Mouse (Mus musculus): Measurements from ENCODE around the gene Atn1. TPM values are rescaled to one million over a fixed set of nuclear protein-coding genes. Genes with fewer than 3 reads are reported as not detected.

Gene Atn1
- total RNA-seq, 2 experiments from 2014 or later: 147 to 149 TPM

DNA sequence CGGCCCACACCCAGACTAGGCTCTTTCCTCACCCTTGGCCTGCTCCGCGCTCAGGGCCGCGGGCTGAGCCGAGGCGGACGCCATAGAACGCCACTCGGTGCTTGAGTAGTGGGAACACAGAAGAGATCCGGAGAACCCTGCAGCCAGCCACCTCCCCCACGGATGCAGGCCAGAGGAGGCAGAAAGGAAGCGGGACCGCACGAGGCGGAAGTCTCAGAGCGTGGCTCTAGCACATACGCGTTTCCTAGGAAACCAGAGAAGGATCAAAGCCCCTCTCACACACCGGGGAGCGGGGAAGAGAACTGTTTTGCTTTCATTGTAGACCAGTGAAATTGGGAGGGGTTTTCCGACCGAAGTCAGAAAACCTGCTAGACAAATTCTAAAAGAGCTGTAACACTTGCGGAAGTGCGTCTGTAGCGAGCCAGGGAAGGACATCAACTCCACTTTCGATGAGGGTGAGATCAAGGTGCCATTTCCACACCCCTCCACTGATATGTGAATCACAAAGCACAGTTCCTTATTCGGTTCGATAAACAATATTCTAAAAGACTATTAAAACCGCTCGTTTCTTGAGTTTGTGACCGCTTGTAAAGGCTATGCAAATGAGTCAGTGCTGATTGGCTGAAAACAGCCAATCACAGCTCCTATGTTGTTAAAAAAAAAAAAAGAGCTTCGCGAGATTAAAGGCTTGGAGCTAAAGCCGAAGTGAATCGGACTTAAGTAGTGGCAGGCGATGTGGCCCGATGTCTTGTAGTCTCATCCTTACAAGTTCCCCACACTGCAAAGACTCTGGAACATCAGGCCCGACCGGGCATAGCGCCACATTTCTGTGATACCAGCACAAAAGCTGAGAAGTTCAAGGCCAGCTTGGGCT, 15.2 kb downstream of the Atn1 start, which contains the start of gene Grcc10:
TSS of gene Grcc10 (minus strand) at position 487 of the 874 bp plus-strand sequence.
- DNase-seq (ENCODE audit: low spot score in 2 of 2): peak; percentile 92 to 93

DNA sequence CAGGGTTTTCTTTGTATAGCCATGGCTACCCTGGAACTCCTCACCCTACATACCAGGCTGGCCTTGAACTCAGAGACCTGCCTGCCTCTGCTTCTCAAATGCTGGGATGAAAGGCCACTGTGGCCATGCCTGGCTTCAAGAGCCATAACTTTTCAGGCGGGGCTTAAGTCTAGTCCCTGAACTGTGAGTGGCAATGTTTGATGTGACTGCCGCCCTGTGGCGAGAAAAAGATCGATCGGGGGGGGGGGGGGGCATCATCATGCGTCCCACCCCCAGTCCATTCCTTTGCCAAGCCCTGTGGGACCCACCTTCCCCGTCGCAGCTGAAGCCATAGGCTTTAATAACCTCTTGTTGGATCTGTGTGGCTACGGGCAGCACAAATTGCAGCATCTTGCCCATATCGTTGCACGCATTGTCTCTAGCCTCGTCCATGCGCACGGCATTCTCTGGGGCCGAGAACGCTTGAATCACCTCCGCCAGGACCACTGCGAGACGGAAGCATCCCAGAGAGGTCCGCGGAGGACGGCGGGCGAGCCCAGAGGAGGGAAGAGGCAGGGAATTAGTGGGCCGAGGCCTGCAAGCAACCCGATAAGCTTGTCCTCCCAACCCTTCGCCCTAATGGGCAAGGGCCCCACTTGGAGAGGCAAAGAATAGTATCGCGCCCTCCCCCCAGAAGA, 16.0 kb downstream of the Atn1 start:
- peak in 1 of 2 experiments; percentile 68 for DNase-seq (ENCODE audit: low spot score in 2 of 2)

DNA sequence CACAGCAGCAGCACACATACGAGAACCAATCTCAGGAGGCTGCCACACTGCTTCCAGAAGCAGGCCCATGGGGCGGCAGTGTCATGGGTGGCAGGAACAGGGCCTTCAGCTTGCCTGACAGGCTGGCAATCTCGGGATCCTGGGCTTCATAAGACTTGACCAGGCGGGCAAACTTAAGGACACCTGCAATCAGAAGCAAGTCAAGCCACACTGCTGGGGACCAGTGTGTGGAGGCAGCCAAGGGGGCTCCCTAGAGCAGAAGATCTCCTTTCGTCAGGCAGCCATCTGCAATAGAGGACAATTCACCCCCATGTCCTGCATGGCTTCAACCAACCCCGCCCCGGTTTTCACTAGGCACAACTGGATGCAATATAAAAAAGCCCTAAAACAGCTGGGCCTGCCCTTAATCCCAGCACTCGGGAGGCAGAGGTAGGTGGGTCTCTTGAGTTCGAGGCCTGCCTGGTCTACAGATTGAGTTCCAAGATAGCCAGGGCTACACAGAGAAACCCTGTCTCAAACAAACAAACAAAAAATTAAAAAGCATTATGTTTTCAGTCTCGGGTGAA, 17.0 kb downstream of the Atn1 start:
- no peak for DNase-seq (ENCODE audit: low spot score in 2 of 2)

DNA sequence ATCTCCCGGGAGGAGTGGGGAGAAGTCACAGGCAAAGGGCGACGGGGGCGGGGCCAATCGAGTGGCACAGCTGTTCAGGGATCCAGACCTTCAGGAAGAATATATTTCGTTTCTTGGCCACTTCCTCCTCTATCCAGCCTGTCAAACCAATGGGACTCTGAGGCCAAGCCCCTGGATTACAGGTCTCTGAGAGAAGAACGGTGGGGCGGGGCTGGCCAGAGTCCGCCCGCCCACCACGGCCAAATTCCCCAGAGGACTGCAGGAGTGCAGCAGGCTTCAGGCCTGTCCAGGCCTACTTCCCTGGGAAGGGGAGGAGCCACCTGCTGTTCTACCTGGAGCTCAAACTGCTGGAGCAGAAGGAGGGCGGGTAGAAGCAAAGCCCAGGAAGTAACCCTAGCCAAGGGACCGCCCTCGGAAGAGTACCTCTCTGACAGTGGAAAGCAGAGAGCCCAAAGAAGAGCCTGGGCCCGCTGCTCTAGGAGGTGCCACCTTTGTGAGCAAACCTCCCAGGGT, 17.8 kb downstream of the Atn1 start, which contains the start of gene Ptpn6:
TSS of gene Ptpn6 (minus strand) at position 204 of the 513 bp plus-strand sequence.
- DNase-seq (ENCODE audit: low spot score in 2 of 2): no peak

DNA sequence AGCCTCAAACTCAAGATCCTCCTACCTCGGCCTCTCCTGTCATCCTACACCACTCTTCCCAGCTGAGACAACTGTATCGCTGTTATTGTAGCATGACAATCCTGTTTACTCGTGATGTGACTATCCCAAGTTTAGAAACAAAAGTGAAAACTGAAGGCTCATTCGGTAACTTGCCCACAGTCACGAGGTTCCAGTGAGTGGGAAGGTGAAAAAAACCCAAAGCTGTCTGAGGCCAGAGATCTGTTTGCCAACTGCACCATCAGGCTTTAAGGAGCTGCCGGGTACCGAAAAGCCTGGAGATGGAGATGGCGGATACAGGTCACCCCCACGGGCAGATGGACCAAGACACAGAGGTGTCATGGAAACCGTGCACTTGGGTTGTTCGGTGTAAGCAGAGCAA, 19.3 kb downstream of the Atn1 start:
- no peak for DNase-seq (ENCODE audit: low spot score in 2 of 2)

DNA sequence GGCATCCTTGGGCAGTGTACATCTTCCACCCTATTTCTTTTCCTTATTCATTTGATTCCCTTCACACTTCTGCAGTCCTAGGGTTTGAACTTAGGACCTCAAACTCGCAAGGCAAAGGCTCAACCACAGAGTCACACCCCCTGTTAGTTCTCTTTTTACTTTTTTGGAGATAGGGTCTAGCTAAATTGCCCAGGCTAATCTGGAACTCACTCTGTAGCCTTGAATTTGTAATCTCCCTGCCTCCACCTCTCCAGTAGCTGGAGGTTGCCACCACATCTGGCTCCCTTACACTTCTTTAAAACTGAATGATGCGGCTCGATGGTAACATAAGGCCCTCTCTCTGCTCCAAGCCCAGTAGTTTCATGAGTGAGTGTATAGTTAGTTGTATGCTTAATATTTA, 21.9 kb downstream of the Atn1 start:
- DNase-seq (ENCODE audit: low spot score in 2 of 2): no peak

DNA sequence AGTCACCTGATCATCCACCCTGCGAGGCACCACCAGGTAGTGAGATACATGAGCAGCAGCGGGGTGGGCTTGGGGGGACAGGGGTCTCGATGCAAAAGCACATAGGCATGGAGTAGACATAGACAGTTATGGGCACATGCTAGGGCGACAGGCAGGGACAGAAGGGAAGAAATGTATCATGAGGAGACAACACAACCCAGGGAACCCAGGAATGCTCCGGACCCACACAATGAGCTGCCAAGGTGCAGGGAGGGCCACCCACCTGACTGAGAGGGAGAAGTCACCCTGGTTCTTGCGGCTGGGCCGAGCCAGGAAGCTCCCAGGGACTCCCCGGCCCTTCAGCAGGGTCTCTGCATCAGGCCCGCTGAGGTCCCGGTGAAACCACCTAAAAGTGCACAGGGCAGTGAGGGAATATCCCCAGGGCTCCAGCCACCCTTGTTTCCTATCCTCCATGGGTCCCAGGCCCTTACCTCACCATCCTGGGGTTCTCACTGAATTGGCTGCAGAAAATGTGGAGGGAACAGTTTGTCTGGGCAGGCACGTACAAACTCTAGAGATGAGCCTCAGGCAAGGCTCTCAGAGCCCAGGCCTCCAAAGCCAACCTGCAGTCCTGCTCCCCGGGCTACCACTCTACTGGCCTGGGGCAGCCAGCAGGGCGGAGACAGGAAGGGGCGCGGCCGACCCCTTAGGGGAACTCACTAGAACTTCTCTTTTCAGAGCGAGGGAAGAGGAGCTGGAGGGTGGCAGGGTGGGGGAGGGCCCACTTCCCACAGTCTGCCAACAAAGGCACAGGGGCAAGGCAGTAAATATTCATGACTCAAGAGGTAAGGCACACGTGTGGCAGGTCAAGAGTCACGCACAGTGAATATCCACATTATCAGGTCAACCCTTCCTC, 23.6 kb downstream of the Atn1 start:
- DNase-seq (ENCODE audit: low spot score in 2 of 2): no peak

DNA sequence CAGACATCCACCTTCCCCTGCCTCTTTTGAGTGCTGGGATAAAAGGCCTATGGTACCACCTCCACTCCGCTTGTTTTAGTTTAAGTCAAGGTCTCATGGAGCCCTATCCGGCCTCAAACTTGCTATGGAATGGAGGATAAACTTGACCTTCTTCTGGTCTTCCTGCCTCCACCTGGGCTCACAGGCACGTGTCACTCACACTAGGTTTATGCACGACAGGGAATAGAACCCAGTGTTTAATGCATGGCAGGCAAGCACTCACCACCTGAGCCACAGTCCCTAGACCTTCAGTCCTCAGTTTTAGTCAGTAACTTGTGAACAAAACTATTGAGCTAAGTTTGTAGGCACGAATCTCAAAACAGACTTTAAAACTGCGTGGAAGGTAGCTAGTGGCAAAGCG, 25.3 kb downstream of the Atn1 start:
- no peak for DNase-seq (ENCODE audit: low spot score in 2 of 2)

DNA sequence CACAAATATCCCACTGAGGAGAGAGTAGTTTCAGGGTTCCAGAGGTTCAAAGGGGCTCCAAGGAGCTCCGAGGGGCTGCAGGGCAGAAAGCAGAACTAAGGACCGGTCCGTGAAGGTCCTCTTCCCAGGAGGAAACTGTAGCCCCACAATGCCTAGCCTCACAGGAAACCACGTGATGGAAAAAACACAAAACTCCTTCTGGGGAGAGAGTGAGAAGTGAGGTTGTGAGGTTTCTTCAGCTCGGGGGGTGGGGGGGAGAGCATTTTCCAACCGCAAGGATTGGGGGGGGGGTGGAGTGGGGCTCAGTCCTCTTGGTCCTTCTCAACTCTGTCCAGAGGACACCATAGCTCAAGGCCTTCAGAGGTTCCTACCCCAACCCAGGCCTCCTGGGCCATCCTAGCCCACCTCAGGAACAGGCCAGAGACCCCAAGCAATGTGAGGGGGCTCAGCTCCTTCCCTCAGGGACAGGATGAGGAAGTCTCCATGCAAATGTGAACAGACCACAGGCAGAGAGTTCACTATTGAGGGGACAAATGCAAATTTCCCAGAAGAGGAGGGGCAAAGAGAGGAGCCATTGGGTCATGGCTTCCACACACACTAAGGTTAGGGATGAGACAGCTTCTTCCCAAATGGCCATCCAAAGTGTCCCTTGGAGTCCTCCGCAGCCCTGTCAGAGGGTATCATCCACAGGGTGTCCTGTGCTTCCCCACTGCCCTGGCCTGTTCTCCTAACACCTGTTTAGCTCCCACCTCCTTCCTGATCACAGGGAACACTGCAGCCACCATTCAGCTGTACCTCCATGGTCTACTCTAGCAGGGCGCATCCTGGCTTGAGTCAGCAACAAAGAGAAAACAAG, 26.2 kb downstream of the Atn1 start:
- no peak for DNase-seq (ENCODE audit: low spot score in 2 of 2)

DNA sequence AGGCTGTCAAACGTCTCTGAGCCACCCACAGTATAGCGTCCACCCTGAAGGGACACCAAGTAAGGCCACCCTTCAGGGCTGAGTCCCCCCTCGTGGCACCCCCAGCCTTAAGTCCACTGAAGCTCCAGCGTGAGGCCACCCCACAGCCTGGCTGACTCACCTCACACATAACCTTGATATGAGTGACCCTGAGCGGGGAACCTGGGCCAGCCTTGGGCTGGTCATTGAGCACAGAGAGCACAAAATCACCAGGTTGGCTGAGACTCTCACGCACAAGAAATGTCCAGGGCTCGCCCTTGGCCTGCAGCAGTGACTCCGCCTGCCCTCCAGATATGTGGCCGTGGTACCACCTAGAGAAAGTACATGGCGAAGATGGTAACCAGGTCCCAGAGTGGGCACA, 27.7 kb downstream of the Atn1 start:
- DNase-seq (ENCODE audit: low spot score in 2 of 2): no peak

DNA sequence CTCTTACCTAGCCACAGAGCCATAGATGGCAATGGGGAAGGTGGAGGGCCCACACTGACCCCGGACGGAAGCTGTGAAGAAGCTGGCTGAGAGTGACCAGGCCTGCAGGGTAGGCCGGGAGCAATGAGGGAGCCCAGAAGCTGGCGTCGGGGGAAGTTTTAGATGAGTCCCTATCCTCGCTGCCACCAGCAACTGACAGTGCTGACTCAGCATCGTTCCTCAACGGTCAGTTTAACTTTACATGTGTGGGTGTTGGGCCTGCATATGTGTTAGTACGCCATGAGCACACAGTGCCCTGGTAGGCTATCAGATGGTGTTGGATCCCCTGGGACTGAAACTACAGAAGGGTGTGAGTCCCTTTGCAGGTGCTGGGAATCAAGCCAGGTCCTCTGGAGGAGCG, 31.9 kb downstream of the Atn1 start:
- no peak for DNase-seq (ENCODE audit: low spot score in 2 of 2)

DNA sequence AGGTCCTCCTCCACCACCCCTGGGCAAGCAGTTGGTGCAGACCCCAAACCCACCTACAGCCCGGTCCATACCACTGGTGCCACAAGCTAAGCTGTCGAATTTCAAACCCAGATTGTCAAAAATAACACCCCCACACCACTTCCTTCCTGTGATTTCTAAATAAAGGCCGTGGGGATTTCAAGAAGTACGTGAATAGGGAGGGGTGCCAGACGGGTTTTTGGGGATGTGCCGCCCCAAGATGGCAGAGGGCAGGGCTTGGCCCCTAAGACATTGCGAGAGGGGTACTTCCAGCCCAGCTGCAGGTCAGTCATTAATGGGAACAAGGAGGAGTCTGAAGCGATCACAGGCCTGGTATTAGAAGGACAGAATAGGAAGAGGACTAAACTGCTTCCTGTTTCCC, 32.8 kb downstream of the Atn1 start:
- no peak for DNase-seq (ENCODE audit: low spot score in 2 of 2)

DNA sequence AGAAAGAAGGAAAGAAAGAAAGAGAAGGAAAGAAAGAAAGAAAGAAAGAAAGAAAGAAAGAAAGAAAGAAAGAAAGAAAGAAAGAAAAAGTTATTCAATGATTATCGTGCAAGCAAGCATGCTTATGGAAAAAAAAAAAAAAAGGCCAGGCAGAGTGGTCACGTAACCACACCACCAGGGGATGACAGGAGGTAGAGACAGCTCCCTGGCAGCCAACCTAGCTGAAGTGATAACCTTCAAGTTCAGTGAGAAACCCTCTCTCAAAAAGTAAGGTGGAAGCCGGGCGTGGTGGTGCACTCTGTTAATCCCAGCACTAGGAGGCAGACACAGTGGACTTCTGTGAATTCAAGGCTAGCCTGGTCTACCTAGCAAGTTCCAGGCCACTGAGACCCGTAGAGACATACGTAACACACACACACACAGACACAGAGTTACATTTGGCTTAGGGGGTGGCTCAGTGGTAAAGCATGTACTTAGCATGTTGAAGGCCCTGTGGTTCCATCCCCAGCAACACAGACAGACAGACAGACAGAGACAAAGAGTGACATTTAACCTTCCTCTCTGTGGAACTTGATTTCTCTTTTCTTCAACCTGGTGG, 33.3 kb downstream of the Atn1 start:
- DNase-seq (ENCODE audit: low spot score in 2 of 2): no peak

DNA sequence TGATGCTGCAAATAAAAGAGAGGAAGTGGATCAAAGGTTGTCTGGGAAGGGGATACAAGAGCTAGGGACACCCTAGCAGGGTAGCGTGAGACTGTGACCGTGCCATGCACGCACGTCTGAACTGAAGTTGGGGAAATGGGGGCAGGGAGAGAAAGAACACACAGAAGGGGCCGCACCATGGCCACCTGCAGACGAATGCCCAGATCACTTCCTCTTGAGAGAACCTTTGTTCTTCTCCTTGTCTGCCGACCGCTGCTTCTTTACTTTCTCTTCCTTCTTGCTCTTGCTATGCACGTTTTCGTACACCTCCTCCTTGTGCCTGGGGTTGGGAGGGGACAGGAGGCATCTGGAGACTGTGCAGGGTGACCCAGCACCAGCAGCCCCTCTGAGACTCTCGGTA, 35.4 kb downstream of the Atn1 start:
- DNase-seq (ENCODE audit: low spot score in 2 of 2): no peak

DNA sequence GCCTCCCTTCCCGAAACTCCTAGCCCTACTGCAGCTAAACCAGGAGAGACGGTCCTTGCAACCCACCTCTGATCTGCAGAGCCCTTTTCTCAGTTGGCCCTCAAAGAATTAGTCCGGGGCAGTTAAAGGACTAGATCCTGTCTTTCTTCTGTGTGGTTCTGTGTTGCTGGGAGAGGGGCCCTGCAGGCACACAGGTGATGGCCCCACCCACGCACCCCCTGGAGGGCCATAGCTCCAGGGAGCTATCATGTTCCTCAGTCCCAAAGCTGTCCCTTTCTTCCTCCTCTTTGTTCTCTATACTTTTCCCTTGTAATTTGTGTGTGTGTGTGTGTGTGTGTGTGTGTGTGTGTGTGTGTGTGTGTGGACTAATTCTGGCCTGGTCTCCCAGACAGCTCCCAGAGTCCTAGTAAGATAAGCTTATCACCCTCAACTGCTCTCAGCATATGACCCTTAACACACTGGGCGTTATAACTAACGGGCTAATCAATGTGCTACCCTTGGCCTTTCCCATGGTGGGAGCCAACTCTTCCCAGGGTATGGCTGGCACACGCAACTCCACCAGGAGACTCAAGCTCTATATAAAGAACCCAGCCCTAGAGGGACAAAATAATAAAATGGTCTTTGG, 36.9 kb downstream of the Atn1 start:
- DNase-seq (ENCODE audit: low spot score in 2 of 2): no peak

DNA sequence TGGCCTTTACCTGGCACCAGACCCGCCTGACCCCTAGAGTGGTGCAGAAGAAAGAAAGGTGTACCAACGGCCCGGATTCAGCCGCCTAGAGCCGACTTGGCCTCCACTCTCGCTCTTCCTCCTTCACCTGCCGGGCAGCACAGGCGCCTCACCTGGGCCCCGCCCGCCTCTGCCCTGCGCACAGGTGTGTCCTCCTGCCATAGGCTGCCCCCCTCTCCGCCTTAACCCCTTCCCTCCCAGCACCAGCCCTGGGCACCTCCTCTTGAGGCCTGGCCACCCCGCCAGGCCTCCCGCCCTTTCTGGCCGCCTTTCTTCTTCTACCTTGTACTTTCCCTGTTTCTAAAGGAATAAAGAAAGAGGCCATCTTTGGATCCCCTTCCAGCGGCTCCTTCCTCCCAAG, 37.6 kb downstream of the Atn1 start:
- no peak for DNase-seq (ENCODE audit: low spot score in 2 of 2)

DNA sequence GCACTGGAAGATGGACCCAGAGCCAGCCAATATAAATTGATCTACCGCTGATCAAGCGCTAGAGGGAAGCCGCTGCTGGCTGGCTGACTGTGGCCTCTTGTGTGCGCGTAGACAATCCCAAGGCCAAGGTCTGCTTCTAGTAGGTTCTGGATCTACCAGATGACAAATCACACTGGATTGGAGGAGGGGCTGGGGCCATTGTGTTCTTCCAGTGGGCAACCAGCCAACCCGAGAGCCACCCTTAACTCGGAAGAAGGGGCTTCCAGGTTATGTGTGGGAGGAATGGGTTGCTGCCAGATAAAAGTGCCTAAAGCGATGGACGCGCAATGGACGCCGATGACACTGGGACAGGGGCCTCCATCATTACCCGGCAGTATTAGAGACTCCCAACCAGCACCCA, 38.4 kb downstream of the Atn1 start:
- no peak for DNase-seq (ENCODE audit: low spot score in 2 of 2)

DNA sequence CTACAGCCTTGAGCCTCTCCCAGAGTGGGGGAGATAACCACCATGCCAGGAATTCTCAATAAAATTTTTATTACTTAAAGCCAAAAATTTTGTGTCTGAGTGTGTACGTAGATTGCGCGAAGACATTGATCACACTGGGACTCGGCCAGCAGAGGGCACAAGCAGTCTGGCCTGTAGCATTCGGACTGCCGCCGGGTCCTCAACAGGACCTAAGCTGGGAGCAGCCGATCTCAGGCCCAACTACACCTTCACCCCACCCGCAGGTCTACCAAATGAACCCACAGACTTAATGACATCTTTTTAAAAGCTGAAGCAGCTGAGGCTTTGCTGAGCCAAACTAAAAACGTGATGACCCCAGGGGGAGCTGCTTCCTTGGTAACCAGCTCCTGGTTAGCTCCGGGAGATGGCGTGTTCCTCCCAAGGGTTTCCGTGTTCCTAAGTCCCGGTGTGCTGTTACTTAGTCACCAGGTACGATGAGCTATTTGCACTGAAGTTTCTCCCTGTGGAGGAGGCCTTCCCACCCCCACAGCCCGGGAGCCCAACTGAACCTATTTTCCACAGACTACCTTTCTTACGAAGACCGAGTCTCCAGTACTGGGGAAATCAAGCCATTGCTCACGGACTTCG, 39.3 kb downstream of the Atn1 start:
- no peak for DNase-seq (ENCODE audit: low spot score in 2 of 2)

DNA sequence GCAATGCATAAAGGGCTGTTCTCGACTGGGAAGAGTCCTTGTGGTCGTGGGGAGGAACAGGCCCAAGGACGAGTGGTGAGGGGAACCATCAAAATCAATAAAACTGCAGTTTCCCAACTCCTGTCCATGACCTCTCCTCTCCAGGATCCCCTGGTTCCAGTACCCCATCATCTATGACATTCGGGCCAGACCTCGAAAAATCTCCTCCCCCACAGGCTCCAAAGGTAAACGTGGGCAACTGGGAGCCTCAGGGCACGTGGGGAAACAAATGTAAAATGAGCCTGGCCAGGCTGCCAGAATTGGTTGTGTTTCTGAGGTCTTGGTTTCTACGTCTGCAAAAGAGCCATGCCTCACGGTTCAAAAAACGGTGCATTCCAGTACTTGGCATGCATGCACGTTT, 43.4 kb downstream of the Atn1 start:
- no peak for DNase-seq (ENCODE audit: low spot score in 2 of 2)

Measured in layer of hippocampus, postnatal 14 days (tissue).